Mouse (Mus musculus) kidney, adult 11 months (tissue): ENCODE results near the gene Nrxn1.
"Not testable (repeated sequence)": the region's sequence is repeated elsewhere in the genome, so short reads cannot be mapped to it uniquely, and the experiment has no call there.

ENCODE experiments used
- DNase-seq: peaks from one replicate; pipeline ENCODE4 v3.0.0; 2022

Nrxn1 gene

GRCm38 (mm10) chr17:90550415-90550814, 542.5 kb downstream of the Nrxn1 start:
- no peak for DNase-seq

GRCm38 (mm10) chr17:90546806-90547205, 546.1 kb downstream of the Nrxn1 start:
- no peak for DNase-seq

GRCm38 (mm10) chr17:90544639-90545259, 548.1 kb downstream of the Nrxn1 start:
- no peak for DNase-seq

- no peak for DNase-seq
These were observed 548.8 kb downstream of the Nrxn1 start for GRCm38 (mm10) chr17:90543986-90544638.

- no peak for DNase-seq
These were observed 561.4 kb downstream of the Nrxn1 start for GRCm38 (mm10) chr17:90531443-90531842.

- no peak for DNase-seq
These were observed 586.8 kb downstream of the Nrxn1 start for GRCm38 (mm10) chr17:90506026-90506425.

GRCm38 (mm10) chr17:90503999-90504398, 588.9 kb downstream of the Nrxn1 start:
- DNase-seq = not testable (repeated sequence)

GRCm38 (mm10) chr17:90501023-90501675, 591.7 kb downstream of the Nrxn1 start:
- peak; percentile 3 for DNase-seq

- no peak for DNase-seq
These were observed 613.2 kb downstream of the Nrxn1 start for GRCm38 (mm10) chr17:90479531-90480250.

GRCm38 (mm10) chr17:90456748-90457147, 636.1 kb downstream of the Nrxn1 start:
- DNase-seq = no peak

GRCm38 (mm10) chr17:90455904-90456303, 637.0 kb downstream of the Nrxn1 start:
- no peak for DNase-seq

GRCm38 (mm10) chr17:90455409-90455775, 637.5 kb downstream of the Nrxn1 start:
- no peak for DNase-seq

GRCm38 (mm10) chr17:90454738-90455408, 638.0 kb downstream of the Nrxn1 start:
- no peak for DNase-seq

GRCm38 (mm10) chr17:90454356-90454737, 638.5 kb downstream of the Nrxn1 start:
- DNase-seq = no peak

GRCm38 (mm10) chr17:90453280-90453679, 639.6 kb downstream of the Nrxn1 start:
- no peak for DNase-seq

- DNase-seq = no peak
These were observed 640.1 kb downstream of the Nrxn1 start for GRCm38 (mm10) chr17:90452770-90453169.

- no peak for DNase-seq
These were observed 641.5 kb downstream of the Nrxn1 start for GRCm38 (mm10) chr17:90451384-90451783.

GRCm38 (mm10) chr17:90443067-90443466, 649.8 kb downstream of the Nrxn1 start:
- no peak for DNase-seq

GRCm38 (mm10) chr17:90435836-90436235, 657.0 kb downstream of the Nrxn1 start:
- DNase-seq = no peak

GRCm38 (mm10) chr17:90435371-90435770, 657.5 kb downstream of the Nrxn1 start:
- no peak for DNase-seq

- DNase-seq = no peak
These were observed 662.7 kb downstream of the Nrxn1 start for GRCm38 (mm10) chr17:90430211-90430610.

GRCm38 (mm10) chr17:90425974-90426373, 666.9 kb downstream of the Nrxn1 start:
- DNase-seq = no peak

GRCm38 (mm10) chr17:90422591-90422990, 670.3 kb downstream of the Nrxn1 start:
- no peak for DNase-seq
